Mouse (Mus musculus): ENCODE measurements at regions not wholly inside any gene's neighbourhood (a gene's known extent, or its start where the extent isn't known, plus 50 kb on each side); places are given as distances from the start of the nearest gene placed in this dataset.
A peak's percentile ranks its signal among the peaks of the same experiment; 100 is the strongest.

DNA sequence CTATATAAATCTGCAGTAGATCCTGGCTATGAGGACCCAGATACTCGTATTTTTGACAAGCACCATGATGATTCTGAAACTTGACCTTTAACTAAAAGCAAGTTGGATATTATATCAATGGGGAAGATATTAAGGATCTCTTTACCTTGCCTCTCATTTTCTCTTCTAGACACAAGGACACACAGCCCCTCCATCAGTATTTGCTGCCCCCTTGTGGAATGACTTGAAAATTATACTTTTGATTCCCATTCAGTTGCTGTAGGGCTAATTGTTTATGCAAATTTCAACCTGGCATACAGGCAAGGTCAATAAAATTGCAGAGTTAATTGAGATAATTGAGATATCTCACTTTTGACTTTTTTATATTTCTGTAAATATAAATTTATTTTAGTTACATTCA is 375.5 kb downstream of the Nap1l3 start:
- DNase-seq (ENCODE audit: low read depth): peak; percentile 64
